Mouse (Mus musculus) myocyte (in vitro differentiated cells): ENCODE results near the gene Trhr2.

Experiments used
- CEBPB ChIP-seq: IDR thresholded peaks from 2 replicates; pipeline ENCODE4 v1.6.1; 2011; ENCODE audit warnings: mild to moderate bottlenecking, moderate library complexity; ENCODE audit not compliant: poor library complexity, insufficient read depth, severe bottlenecking
- E2F4 ChIP-seq: IDR thresholded peaks from one replicate; pipeline ENCODE4 v1.6.1; 2011; ENCODE audit warnings: mild to moderate bottlenecking, control low read depth, moderate library complexity; ENCODE audit not compliant: insufficient read depth
- MAX ChIP-seq: IDR thresholded peaks from one replicate; pipeline ENCODE4 v1.6.1; 2011; ENCODE audit warnings: low read depth, mild to moderate bottlenecking, control low read depth
- MYOD1 ChIP-seq, 3 experiments: IDR thresholded peaks; one replicate each; pipeline ENCODE4 v1.6.1; 2011; ENCODE audit warnings: control low read depth in 2 of 3, low read depth in 2 of 3, mild to moderate bottlenecking in 2 of 3, moderate library complexity in 1 of 3; ENCODE audit not compliant: insufficient read length in 2 of 3, control insufficient read depth in 1 of 3
- MYOG ChIP-seq, 3 experiments: IDR thresholded peaks; one replicate each; pipeline ENCODE4 v1.6.1; 2011; ENCODE audit warnings: control low read depth in 2 of 3, low read depth in 2 of 3, mild to moderate bottlenecking in 2 of 3; ENCODE audit not compliant: insufficient read length in 2 of 3, control insufficient read depth in 1 of 3, insufficient read depth in 1 of 3
- POLR2A ChIP-seq: IDR thresholded peaks from one replicate; pipeline ENCODE4 v1.6.1; 2011; ENCODE audit warnings: low read depth, mild to moderate bottlenecking, control low read depth, moderate library complexity; ENCODE audit not compliant: insufficient read length
- POLR2AphosphoS2 ChIP-seq: IDR thresholded peaks from one replicate; pipeline ENCODE4 v1.6.1; 2011; ENCODE audit warnings: low read depth, control low read depth; ENCODE audit not compliant: insufficient read length
- TCF12 ChIP-seq: IDR thresholded peaks from one replicate; pipeline ENCODE4 v1.6.1; 2011; ENCODE audit warnings: mild to moderate bottlenecking, control low read depth; ENCODE audit not compliant: poor library complexity, insufficient read depth, severe bottlenecking
- TCF3 ChIP-seq: IDR thresholded peaks from one replicate; pipeline ENCODE4 v1.6.1; 2011; ENCODE audit warnings: low read depth, control low read depth; ENCODE audit not compliant: insufficient read length
- USF1 ChIP-seq: IDR thresholded peaks from one replicate; pipeline ENCODE4 v1.6.1; 2011; ENCODE audit warnings: low read depth, mild to moderate bottlenecking, control low read depth, moderate library complexity

- no peak for TF ChIP-seq POLR2A
- TF ChIP-seq TCF12 = no peak
- TF ChIP-seq USF1 = peak; percentile 48
- TF ChIP-seq MAX = no peak
- no peak for TF ChIP-seq POLR2AphosphoS2
- TF ChIP-seq MYOG (IDR thresholded peaks at IDR 0.05; ENCODE audit: control insufficient read depth in 1 of 3, insufficient read depth in 1 of 3, insufficient read length in 2 of 3, low read depth in 2 of 3) = no peak
- TF ChIP-seq CEBPB = no peak
- TF ChIP-seq E2F4 = no peak
- TF ChIP-seq TCF3 = no peak
- TF ChIP-seq MYOD1 (IDR thresholded peaks at IDR 0.05; ENCODE audit: control insufficient read depth in 1 of 3, insufficient read length in 2 of 3, low read depth in 2 of 3) = no peak
Measured at GRCm38 (mm10) chr8:122359111-122359775, 1.3 kb downstream of the Trhr2 start.
